Comparison of ENCODE assay signal across 7 mouse cellular contexts in genomic region chr8:3221960-3222635, GRCm38 (mm10). TPM values are rescaled to one million over a fixed set of nuclear protein-coding genes. Genes with fewer than 3 reads are reported as not detected.
DNase-seq lines count a peak whose midpoint lies in the region; ATAC-seq and TF ChIP-seq lines count a peak whose summit lies in the region.

No protein-coding gene starts in this region.

- H3K4me3 ChIP-seq in lung, postnatal 0 days (ENCODE audit: low read depth, low read length) = no peak overlapping the region
- H3K4me3 ChIP-seq in forebrain, embryonic 16.5 days (replicated peaks; ENCODE audit: low read length) = peak overlapping the region; percentile 77
- peak overlapping the region; percentile 57 to 75; a peak in 3 of 4 replicates for H3K4me3 ChIP-seq in liver, embryonic 14.5 days (ENCODE audit: insufficient read depth in 1 of 2, low read depth in 2 of 2, low read length in 2 of 2)

- peak overlapping the region; percentile 74 for H3K4me2 ChIP-seq in lung, postnatal 0 days (replicated peaks; ENCODE audit: low read depth, low read length)
- H3K4me2 ChIP-seq in forebrain, embryonic 16.5 days (ENCODE audit: low read length) = peak overlapping the region; percentile 84
- H3K4me2 ChIP-seq in liver, embryonic 14.5 days (ENCODE audit: low read depth) = peak overlapping the region; percentile 69

- H3K27me3 ChIP-seq in lung, postnatal 0 days (replicated peaks; ENCODE audit: insufficient read depth, low read length) = no peaks in the 10 kb centered on the region
- no peaks in the 10 kb centered on the region for H3K27me3 ChIP-seq in forebrain, embryonic 16.5 days (replicated peaks; ENCODE audit: control insufficient read depth, insufficient read depth, low read length)
- H3K27me3 ChIP-seq in liver, embryonic 14.5 days (ENCODE audit: control insufficient read depth, insufficient read depth, low read length) = no peaks in the 10 kb centered on the region

- TF ChIP-seq EP300 in lung, postnatal 0 days (IDR thresholded peaks at IDR 0.05) = no peak
- TF ChIP-seq EP300 in liver, embryonic 14.5 days (IDR thresholded peaks at IDR 0.05; ENCODE audit: low read depth) = no peak

- no peak for TF ChIP-seq CTCF in lung, postnatal 0 days (IDR thresholded peaks at IDR 0.05)
- TF ChIP-seq CTCF in liver, embryonic 14.5 days (IDR thresholded peaks at IDR 0.05; ENCODE audit: low read depth) = no peak

- no peak for ATAC-seq in lung, postnatal 0 days
- ATAC-seq in forebrain, embryonic 16.5 days = no peak
- no peak for ATAC-seq in liver, embryonic 14.5 days (ENCODE audit: insufficient read depth)

- DNase-seq in lung, postnatal 0 days (ENCODE audit: low spot score) = no peak
- no peak for DNase-seq in lung, postnatal 14 days
- DNase-seq in liver, embryonic 14.5 days (ENCODE audit: low read depth in 3 of 3, low spot score in 3 of 3) = no peak
- DNase-seq in adrenal gland, postnatal 36 days = no peak
- DNase-seq in cerebellum, adult 8-10 months = no peak
- no peak for DNase-seq in left cerebral cortex, adult 18-20 months (ENCODE audit: low spot score in 2 of 2)

- no peaks in the 10 kb centered on the region for H3K9me3 ChIP-seq in lung, postnatal 0 days (ENCODE audit: low read length)
- H3K9me3 ChIP-seq in forebrain, embryonic 16.5 days (ENCODE audit: control insufficient read depth, low read length) = no peaks in the 10 kb centered on the region
- no peaks in the 10 kb centered on the region for H3K9me3 ChIP-seq in liver, embryonic 14.5 days (ENCODE audit: control insufficient read depth, low read length)

- WGBS in lung, postnatal 0 days = 58% methylated on average over 6 of the region's 6 CpGs
- WGBS in forebrain, embryonic 16.5 days = 68% methylated on average over 6 of the region's 6 CpGs
- 49% methylated on average over 6 of the region's 6 CpGs for WGBS in liver, embryonic 14.5 days (ENCODE audit: insufficient replicate concordance)

- H3K9ac ChIP-seq in lung, postnatal 0 days (replicated peaks; ENCODE audit: low read depth) = no peak overlapping the region; the same call in 1 of the 2 replicates
- peak overlapping the region; percentile 90 for H3K9ac ChIP-seq in forebrain, embryonic 16.5 days (replicated peaks; ENCODE audit: low read depth, low read length)
- no peak overlapping the region; the same call in 1 of the 2 replicates for H3K9ac ChIP-seq in liver, embryonic 14.5 days (replicated peaks)

- H3K4me1 ChIP-seq in lung, postnatal 0 days (ENCODE audit: insufficient read depth, low read depth, low read length) = peaks cover 30% of the 10 kb centered on the region
- H3K4me1 ChIP-seq in forebrain, embryonic 16.5 days (replicated peaks; ENCODE audit: control insufficient read depth, insufficient read depth, low read length) = peaks cover 16% of the 10 kb centered on the region
- H3K4me1 ChIP-seq in liver, embryonic 14.5 days (replicated peaks; ENCODE audit: control insufficient read depth in 2 of 2, insufficient read depth in 2 of 2, low read length in 1 of 2) = peaks cover 10 to 33% of the 10 kb centered on the region in 2 experiments

- H3K36me3 ChIP-seq in lung, postnatal 0 days (ENCODE audit: insufficient read depth, low read length) = no peaks in the 10 kb centered on the region
- no peaks in the 10 kb centered on the region for H3K36me3 ChIP-seq in forebrain, embryonic 16.5 days (ENCODE audit: control insufficient read depth, insufficient read depth)
- H3K36me3 ChIP-seq in liver, embryonic 14.5 days (replicated peaks; ENCODE audit: control insufficient read depth, insufficient read depth, low read depth) = no peaks in the 10 kb centered on the region

- H3K27ac ChIP-seq in lung, postnatal 0 days (ENCODE audit: low read length) = peak overlapping the region; percentile 94
- H3K27ac ChIP-seq in forebrain, embryonic 16.5 days (ENCODE audit: low read length) = peak overlapping the region; percentile 96
- H3K27ac ChIP-seq in liver, embryonic 14.5 days = no peak overlapping the region

RNA-seq across cellular contexts. Expression of gene Insr, which starts 57.3 kb away (rescaled TPM):
- polyA plus RNA-seq in lung, postnatal 0 days (2015; fragmentation: Nextera tagmentation; extraction: Ambion mirVana) = 27.1 and 31.1 TPM in 2 replicates
- polyA plus RNA-seq in forebrain, embryonic 16.5 days (2015; fragmentation: Nextera tagmentation; extraction: Ambion mirVana) = 53.4 and 66.7 TPM in 2 replicates
- polyA plus RNA-seq in liver, embryonic 14.5 days (2012; rRNA removed) = 3.9 and 4.4 TPM in 2 replicates
- 9.2 and 12.5 TPM in 2 replicates for polyA plus RNA-seq in liver, embryonic 14.5 days (2014; fragmentation: Nextera tagmentation; extraction: Ambion mirVana)
- 100 to 1,000 TPM; 134 to 182 TPM for total RNA-seq in adrenal gland, postnatal 36 days (2021)
- total RNA-seq in left cerebral cortex, adult 18-20 months (2021) = 10 to 100 TPM; 41.3 to 41.5 TPM
